Mouse (Mus musculus) telencephalon, adult 2 months (tissue): ENCODE data around the gene 1110059G10Rik.

Experiments used
- DNase-seq: peaks from one replicate; pipeline ENCODE4 v3.0.0-alpha.2; 2011; ENCODE audit warnings: low read depth, low spot score

Gene 1110059G10Rik

GRCm38 (mm10) chr9:122950643-122951475 is at the start of gene 1110059G10Rik, which contains the start of gene Kif15:
1110059G10Rik (minus strand) TSS chr9:122951000.
Kif15 (plus strand) TSS chr9:122951046.
- DNase-seq: peak; percentile 79

GRCm38 (mm10) chr9:122999193-122999586 is 48.4 kb upstream of the 1110059G10Rik start:
- DNase-seq: no peak

- DNase-seq: no peak
These were observed 47.8 kb upstream of the 1110059G10Rik start for GRCm38 (mm10) chr9:122998406-122999192.

- DNase-seq: no peak
These were observed 21.9 kb downstream of the 1110059G10Rik start for GRCm38 (mm10) chr9:122928915-122929314.

- peak; percentile 46 for DNase-seq
These were observed 27.8 kb downstream of the 1110059G10Rik start, which contains the start of gene Zfp105 for GRCm38 (mm10) chr9:122922936-122923381. Zfp105 (plus strand) TSS chr9:122923072.

- DNase-seq: no peak
These were observed 28.4 kb downstream of the 1110059G10Rik start for GRCm38 (mm10) chr9:122922436-122922835.

- no peak for DNase-seq
These were observed 47.9 kb downstream of the 1110059G10Rik start for GRCm38 (mm10) chr9:122902717-122903535.

GRCm38 (mm10) chr9:122901047-122901446 is 49.8 kb downstream of the 1110059G10Rik start:
- DNase-seq: no peak
